Mouse (Mus musculus): Measurements from ENCODE around the gene Sap30bp. TPM values are rescaled to one million over a fixed set of nuclear protein-coding genes. Genes with fewer than 3 reads are reported as not detected.

Sap30bp gene
- total and polyA plus RNA-seq, 3 experiments, result 72.2 to 275 (median 167) TPM

GRCm38 (mm10) chr11:115884361-115884760 lies 48.7 kb upstream of the Sap30bp start:
- no peak overlapping the region for H3K27ac ChIP-seq (ENCODE audit: insufficient read depth, low read depth)
- H3K79me2 ChIP-seq (replicated peaks; ENCODE audit: control insufficient read depth, extremely low read depth, insufficient read depth, poor library complexity, severe bottlenecking), result no peaks in the 10 kb centered on the region
- peaks cover 18% of the 10 kb centered on the region for H3K27me3 ChIP-seq (replicated peaks)
- peaks cover 0 to 9% of the 10 kb centered on the region in 2 experiments; a peak in 2 of 4 replicates for H3K4me1 ChIP-seq (ENCODE audit: control insufficient read depth in 1 of 2, insufficient read depth in 2 of 2)
- TF ChIP-seq CHD2 (IDR thresholded peaks at IDR 0.05; ENCODE audit: low read length), result no peak
- TF ChIP-seq ZKSCAN1 (IDR thresholded peaks at IDR 0.05; ENCODE audit: borderline replicate concordance, low read depth, low read length), result no peak
- no peak for TF ChIP-seq E2F4 (IDR thresholded peaks at IDR 0.05; ENCODE audit: insufficient replicate concordance, low read depth, low read length)
- TF ChIP-seq TCF12 (IDR thresholded peaks at IDR 0.05; ENCODE audit: low read depth, low read length), result no peak
- no peak for TF ChIP-seq NELFE (IDR thresholded peaks at IDR 0.05; ENCODE audit: low read depth, low read length)
- TF ChIP-seq ZC3H11A (IDR thresholded peaks at IDR 0.05; ENCODE audit: low read depth, low read length), result no peak
- no peak for TF ChIP-seq KAT2A (IDR thresholded peaks at IDR 0.05; ENCODE audit: insufficient replicate concordance, low read length)
- no peak for TF ChIP-seq TBP (conservative IDR thresholded peaks at IDR 0.05; ENCODE audit: low read depth, low read length)
- TF ChIP-seq PAX5 (IDR thresholded peaks at IDR 0.05; ENCODE audit: low read length), result no peak
- TF ChIP-seq ELF1 (IDR thresholded peaks at IDR 0.05; ENCODE audit: low read depth, low read length), result no peak
- TF ChIP-seq MEF2A (IDR thresholded peaks at IDR 0.05; ENCODE audit: borderline replicate concordance, low read depth, low read length), result no peak
- no peak for TF ChIP-seq MAX (IDR thresholded peaks at IDR 0.05; ENCODE audit: low read length)
- no peak for TF ChIP-seq ZNF384 (IDR thresholded peaks at IDR 0.05; ENCODE audit: low read depth, low read length)
- TF ChIP-seq RAD21 (IDR thresholded peaks at IDR 0.05; ENCODE audit: low read depth, low read length), result no peak
- no peak for TF ChIP-seq ETS1 (conservative IDR thresholded peaks at IDR 0.05; ENCODE audit: low read depth, low read length)
- no peak for TF ChIP-seq IRF4 (IDR thresholded peaks at IDR 0.05; ENCODE audit: low read depth, low read length)
- no peak for TF ChIP-seq GABPA (IDR thresholded peaks at IDR 0.05; ENCODE audit: insufficient replicate concordance, low read depth, low read length)
- no peak overlapping the region for H3K4me2 ChIP-seq (ENCODE audit: insufficient read depth, low read depth, poor library complexity, severe bottlenecking)
- peaks cover 0 to 3% of the 10 kb centered on the region in 2 experiments for H3K36me3 ChIP-seq (replicated peaks in 1 of 2; ENCODE audit: control insufficient read depth in 1 of 2, insufficient read depth in 1 of 2, low read length in 1 of 2)
- no peak overlapping the region for H3K4me3 ChIP-seq (replicated peaks in 1 of 3; ENCODE audit: low read depth in 2 of 3, low read length in 2 of 3, poor library complexity in 1 of 3)
- in situ Hi-C loops (cut with MboI; ENCODE audit: low pct_ligation_motif_present, low pct_unique_long_range_greater_than_20kb, low sequenced_read_pairs), result no loop called here
- DNase-seq (ENCODE audit: extremely low read depth), result no peak
- dilution Hi-C loops (cut with MboI; ENCODE audit: extremely low pct_ligation_motif_present, extremely low pct_unique_long_range_greater_than_20kb, low sequenced_read_pairs), result no loop called here
- no peaks in the 10 kb centered on the region for H3K9me3 ChIP-seq (replicated peaks; ENCODE audit: low read length)
- no peak overlapping the region for H3K9ac ChIP-seq (ENCODE audit: insufficient read depth, low read depth)

DNA sequence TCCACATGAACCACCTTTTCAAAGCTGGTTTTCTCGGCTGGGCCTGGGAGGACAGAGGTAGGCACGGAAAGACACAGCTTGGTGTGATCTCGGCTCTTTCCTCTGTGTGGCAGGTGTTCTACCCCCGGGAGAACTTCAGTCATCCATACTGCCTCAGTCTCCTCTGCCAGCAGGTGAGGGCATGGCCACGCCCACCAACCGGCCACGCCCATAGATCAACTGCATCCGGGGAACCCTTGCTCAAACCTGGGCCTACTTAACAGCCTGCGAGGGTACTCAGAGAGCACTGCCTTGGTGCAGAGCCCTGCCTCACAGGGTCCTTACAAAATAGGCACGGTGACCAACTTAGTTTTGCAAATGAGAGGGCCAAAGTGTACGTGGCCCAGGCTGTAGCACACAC lies 47.8 kb upstream of the Sap30bp start:
- dilution Hi-C loops (cut with MboI; ENCODE audit: extremely low pct_ligation_motif_present, extremely low pct_unique_long_range_greater_than_20kb, low sequenced_read_pairs), result no loop called here
- H3K9ac ChIP-seq (ENCODE audit: insufficient read depth, low read depth), result no peak overlapping the region
- H3K4me1 ChIP-seq (ENCODE audit: control insufficient read depth in 1 of 2, insufficient read depth in 2 of 2), result peaks cover 0 to 9% of the 10 kb centered on the region in 2 experiments; a peak in 2 of 4 replicates
- H3K27ac ChIP-seq (ENCODE audit: insufficient read depth, low read depth), result no peak overlapping the region
- in situ Hi-C loops (cut with MboI; ENCODE audit: low pct_ligation_motif_present, low pct_unique_long_range_greater_than_20kb, low sequenced_read_pairs), result no loop called here
- H3K4me3 ChIP-seq (replicated peaks in 1 of 3; ENCODE audit: low read depth in 2 of 3, low read length in 2 of 3, poor library complexity in 1 of 3), result no peak overlapping the region
- no peak for DNase-seq (ENCODE audit: extremely low read depth)
- H3K27me3 ChIP-seq (replicated peaks), result peaks cover 18% of the 10 kb centered on the region
- H3K36me3 ChIP-seq (replicated peaks in 1 of 2; ENCODE audit: control insufficient read depth in 1 of 2, insufficient read depth in 1 of 2, low read length in 1 of 2), result peaks cover 0 to 10% of the 10 kb centered on the region in 2 experiments
- no peaks in the 10 kb centered on the region for H3K9me3 ChIP-seq (replicated peaks; ENCODE audit: low read length)
- TF ChIP-seq UBTF (IDR thresholded peaks at IDR 0.05; ENCODE audit: low read depth, low read length) (no peak), JUN (IDR thresholded peaks at IDR 0.05; ENCODE audit: insufficient read depth, low read depth, low read length) (no peak), RCOR1 (conservative IDR thresholded peaks at IDR 0.05; ENCODE audit: low read depth, low read length) (no peak), ZKSCAN1 (IDR thresholded peaks at IDR 0.05; ENCODE audit: borderline replicate concordance, low read depth, low read length) (no peak), POLR2AphosphoS2 (IDR thresholded peaks at IDR 0.05; ENCODE audit: low read depth, low read length) (no peak), MAFK (IDR thresholded peaks at IDR 0.05; ENCODE audit: insufficient replicate concordance, low read length) (no peak), MEF2A (IDR thresholded peaks at IDR 0.05; ENCODE audit: borderline replicate concordance, low read depth, low read length) (no peak), ELF1 (IDR thresholded peaks at IDR 0.05; ENCODE audit: low read depth, low read length) (no peak), TCF12 (IDR thresholded peaks at IDR 0.05; ENCODE audit: low read depth, low read length) (no peak), CHD1 (IDR thresholded peaks at IDR 0.05; ENCODE audit: low read depth, low read length) (no peak), MXI1 (IDR thresholded peaks at IDR 0.05; ENCODE audit: low read depth, low read length) (no peak), SMC3 (IDR thresholded peaks at IDR 0.05; ENCODE audit: low read depth, low read length) (no peak), CTCF (conservative IDR thresholded peaks at IDR 0.05 in 1 of 2, IDR thresholded peaks at IDR 0.05 in 1 of 2; ENCODE audit: low read depth in 2 of 2, low read length in 2 of 2) (no peak), KAT2A (IDR thresholded peaks at IDR 0.05; ENCODE audit: insufficient replicate concordance, low read length) (no peak), ZNF384 (IDR thresholded peaks at IDR 0.05; ENCODE audit: low read depth, low read length) (no peak)
- H3K79me2 ChIP-seq (replicated peaks; ENCODE audit: control insufficient read depth, extremely low read depth, insufficient read depth, poor library complexity, severe bottlenecking), result no peaks in the 10 kb centered on the region
- H3K4me2 ChIP-seq (ENCODE audit: insufficient read depth, low read depth, poor library complexity, severe bottlenecking), result no peak overlapping the region
